Mouse (Mus musculus) gastrocnemius, postnatal 14 days (tissue): Measurements from ENCODE around the gene Pomt1. TPM values are rescaled to one million over a fixed set of nuclear protein-coding genes. Genes with fewer than 3 reads are reported as not detected.
A peak's percentile ranks its signal among the peaks of the same experiment; 100 is the strongest.
"Not testable (repeated sequence)": the region's sequence is repeated elsewhere in the genome, so short reads cannot be mapped to it uniquely, and the experiment has no call there.

Experiments used
- DNase-seq: peaks from one replicate; pipeline ENCODE4 v3.0.0; 2021; ENCODE audit warnings: mixed read lengths
- intact Hi-C: fragments of 180-260 bp; cut with DNase I; formaldehyde crosslinking; loops from one replicate; pipeline ENCODE4 v1.15.1; 2025; ENCODE audit warnings: low total_unique reads
- total RNA-seq, 2 experiments: library from RNA; stranded (reverse); gene quantifications; 2 replicates each; pipeline ENCODE4 v1.2.3; 2021

The Pomt1 gene
- total RNA-seq, 2 experiments from 2014 or later = 14.4 to 17.3 TPM

DNA sequence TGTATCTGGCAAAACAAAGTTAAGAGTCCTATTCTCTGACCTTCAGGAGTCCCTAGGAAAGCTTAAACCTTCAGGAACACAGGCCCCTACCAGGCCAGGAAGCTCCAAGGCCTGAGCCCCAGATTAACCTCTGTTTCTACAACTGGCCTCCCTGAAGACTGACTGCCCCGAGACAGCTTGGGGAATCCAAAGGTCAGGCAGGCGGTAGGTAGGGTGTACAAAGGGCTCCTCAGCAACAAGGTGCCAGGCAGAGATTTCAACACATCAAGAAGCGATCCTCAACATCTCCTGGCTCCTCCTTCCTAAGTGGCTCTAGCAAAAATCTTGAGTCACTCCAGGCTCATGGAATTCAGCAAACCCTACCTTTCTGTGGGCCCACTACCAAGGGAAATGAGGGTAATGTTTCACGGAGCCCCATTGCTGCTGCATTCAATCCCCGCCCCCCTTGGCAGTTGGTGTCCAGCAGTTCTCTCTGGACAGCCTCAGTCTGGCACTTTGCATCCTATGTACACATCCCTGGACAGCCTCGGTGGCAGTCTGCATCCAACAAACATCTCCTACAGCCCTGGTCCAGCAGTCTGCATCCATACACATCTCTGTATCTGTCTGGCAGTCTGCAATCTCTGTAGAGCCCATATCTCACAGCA is 22.6 kb downstream of the Pomt1 start:
- intact Hi-C loops = no loop called here
- no peak for DNase-seq

DNA sequence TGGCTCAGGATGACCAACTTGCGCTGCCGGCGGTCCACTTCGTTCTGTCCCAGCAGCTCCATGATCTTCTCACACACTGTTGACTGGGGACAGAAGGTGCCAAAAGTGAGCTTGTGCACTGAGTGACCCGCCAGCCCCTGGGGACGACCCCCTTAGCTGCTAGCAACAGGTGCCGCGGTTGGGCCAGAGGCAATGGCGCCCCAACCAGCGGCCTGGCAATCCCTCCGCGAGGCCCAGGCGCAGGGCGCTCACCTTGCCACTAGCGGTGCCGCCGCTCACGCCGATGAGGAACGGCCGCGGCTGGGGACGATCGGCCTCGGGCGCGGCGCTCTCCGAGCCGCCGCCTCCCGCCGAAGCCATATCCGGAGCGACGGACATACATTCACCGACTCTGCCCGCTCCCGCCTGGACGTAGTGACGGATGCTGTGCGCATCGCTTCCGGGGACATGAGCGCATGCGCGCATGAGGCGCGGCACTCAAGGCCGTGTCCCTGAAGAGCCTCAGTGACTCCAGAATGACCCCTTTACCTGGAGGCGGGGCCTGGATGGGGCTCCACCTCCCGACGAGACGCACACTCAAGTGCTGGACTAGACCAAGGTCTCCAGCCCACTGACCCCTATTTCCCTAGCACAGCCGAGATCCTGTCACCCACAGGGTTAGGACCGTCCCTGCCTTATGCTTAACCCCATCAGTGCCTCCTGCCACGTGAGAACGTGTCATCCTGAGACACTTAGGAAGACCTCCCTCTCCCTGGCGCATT is 23.4 kb downstream of the Pomt1 start, which contains the start of gene Uck1:
Uck1 (minus strand) TSS at position 503 of the 761 bp plus-strand sequence.
- peak; percentile 86 for DNase-seq
- intact Hi-C loops = no loop called here

DNA sequence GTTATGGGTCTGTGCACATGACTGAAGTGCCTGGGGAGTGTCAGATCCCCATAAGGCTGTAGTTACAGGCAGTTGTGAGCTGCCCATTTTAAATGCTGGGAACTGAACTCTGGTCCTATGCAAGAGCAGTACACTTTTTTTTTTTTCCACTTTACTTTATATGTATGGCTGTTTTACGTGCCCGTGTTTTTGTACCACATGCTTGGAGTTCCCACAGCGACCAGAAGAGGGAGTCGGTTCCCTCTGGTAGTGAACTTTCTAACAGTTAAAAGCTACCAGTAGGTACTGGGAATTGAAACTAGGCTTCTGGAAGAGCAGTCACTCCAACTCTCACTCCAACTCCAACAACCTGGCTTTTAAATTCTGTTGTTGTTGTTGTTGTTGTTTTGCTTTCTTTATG is 24.2 kb downstream of the Pomt1 start:
- no peak for DNase-seq
- intact Hi-C loops = no loop called here

DNA sequence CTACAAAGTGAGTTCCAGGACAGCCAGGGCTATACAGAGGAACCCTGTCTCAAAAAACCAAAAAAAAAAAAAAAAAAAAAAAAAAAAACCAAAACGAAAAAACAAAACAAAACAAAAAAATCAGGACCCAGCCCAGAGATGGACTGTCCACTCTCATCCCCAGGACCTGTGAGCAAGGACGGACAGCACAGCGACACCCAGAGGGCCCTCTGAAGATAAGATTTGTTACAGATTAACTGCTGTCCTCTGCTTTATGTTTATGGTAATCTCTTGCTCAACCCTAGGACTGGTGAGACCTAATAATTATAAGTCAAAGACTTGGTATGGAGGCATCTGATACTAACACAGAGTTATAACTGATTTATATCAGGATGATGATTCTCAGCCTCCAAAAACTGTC is 39.4 kb downstream of the Pomt1 start:
- no peak for DNase-seq

DNA sequence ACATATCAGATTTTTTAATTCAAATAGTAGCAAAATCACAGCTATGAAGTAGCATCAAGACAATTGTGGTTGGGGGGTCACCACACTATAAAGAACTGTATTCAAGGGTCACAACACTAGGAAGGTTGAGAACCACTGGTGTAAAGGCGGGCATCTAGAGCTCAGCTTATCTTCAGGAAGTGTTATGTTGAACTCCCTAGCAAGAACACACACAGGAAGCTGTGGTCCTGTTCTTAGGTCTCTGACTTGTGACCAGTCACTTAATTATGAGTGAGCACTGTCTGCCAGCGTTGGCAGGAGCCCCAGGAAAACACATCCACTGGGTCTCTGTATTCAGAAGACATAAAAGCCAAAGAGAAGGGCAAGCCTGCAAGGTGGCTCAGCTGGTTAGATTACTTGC is 45.9 kb downstream of the Pomt1 start:
- intact Hi-C loops = no loop called here
- DNase-seq = no peak

More for the DNA sequence above, 39.4 kb downstream of the Pomt1 start:
- intact Hi-C loops = no loop called here

DNA sequence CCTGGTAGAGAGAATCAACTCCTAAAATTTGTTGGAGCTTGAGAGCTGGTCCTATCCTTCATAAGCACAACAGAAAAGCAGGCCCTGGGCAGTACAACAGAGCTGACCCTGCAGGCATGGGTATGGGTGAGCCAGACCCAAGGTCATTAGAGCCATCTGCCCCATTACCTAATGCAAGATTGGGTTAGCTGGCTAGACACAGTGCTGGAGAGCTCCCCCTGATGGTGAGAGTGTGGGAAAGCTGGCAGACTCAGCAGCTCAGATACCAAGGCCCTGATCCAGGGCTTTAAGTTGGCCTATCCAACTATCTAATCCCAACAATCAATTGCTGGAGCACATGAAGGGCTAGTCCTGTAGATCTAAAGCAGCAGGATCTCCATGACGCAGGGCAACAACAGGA is 46.3 kb downstream of the Pomt1 start:
- intact Hi-C loops = no loop called here
- peak; percentile 61 for DNase-seq

DNA sequence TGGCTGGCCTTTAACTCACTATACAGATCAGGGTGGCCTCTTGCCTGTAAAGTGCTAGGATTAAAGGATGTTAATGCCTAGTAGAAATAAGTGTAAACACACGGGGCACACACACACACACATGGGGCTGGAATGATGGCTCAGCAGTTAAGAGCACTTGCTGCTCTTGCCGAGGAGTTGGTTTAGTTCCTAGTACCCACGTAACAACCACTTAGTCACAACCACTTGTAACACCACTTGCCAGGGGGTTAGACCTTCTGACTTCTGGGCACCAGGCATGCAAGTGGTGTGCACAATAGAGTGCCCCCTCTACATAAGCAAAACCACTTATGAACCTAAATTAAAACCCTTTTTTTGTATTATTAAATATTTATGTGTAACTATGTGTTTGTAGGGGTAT is 47.6 kb downstream of the Pomt1 start:
- intact Hi-C loops = no loop called here
- DNase-seq = no peak

DNA sequence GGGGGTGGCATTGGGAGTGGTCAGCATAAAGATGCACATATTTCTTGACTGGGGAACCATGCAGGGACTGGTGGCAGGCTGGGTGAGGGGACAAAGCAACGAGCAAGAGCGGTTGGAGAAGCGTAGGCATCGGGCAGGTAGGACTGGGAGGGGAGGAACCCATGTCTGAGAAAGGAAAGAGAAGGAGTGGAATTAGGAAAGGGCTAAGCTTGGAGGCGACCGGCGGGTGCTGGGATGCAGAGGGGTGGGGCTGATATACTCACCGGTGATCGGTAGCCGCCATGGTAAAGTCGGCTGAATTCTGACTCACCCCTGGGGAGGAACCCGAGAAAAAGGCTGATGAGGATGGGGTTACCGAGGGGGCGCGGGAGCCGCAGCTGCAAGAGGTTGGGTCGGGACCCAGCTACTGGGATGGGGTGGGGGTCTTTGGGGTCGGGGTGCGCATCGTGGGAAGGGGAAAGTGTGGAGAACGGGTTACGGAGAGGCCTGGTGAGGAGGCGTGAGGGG is 51.0 kb downstream of the Pomt1 start, which contains the start of gene Golga2:
Golga2 (plus strand) TSS at position 51 of the 507 bp plus-strand sequence.
- intact Hi-C loops = no loop called here
- DNase-seq = no peak

DNA sequence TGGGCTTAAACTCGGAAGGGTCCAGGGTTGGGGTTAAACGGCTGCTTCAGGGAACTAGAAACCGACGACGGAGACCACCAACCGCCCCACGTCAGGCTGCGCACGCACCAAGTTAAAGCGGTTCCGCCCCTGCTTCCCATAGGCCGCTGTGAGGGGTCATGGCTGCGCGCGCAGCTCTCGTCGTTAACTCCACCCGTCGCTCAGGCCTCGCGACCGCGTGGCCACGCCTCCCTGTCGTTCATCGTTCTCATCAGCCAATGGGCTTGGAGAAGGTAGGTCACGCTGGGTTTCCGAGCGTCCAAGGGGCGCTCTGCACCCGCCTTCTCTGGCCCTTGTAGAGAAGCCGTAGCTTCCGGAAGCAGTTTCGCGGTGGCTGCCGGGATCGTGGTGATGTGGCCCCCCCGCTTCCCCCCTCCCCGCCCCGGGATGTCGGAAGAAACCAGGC is 51.6 kb downstream of the Pomt1 start, which contains the start of gene Swi5:
Swi5 (minus strand) TSS at position 153 of the 445 bp plus-strand sequence.
- intact Hi-C loops = no loop called here
- peak; percentile 99 for DNase-seq

DNA sequence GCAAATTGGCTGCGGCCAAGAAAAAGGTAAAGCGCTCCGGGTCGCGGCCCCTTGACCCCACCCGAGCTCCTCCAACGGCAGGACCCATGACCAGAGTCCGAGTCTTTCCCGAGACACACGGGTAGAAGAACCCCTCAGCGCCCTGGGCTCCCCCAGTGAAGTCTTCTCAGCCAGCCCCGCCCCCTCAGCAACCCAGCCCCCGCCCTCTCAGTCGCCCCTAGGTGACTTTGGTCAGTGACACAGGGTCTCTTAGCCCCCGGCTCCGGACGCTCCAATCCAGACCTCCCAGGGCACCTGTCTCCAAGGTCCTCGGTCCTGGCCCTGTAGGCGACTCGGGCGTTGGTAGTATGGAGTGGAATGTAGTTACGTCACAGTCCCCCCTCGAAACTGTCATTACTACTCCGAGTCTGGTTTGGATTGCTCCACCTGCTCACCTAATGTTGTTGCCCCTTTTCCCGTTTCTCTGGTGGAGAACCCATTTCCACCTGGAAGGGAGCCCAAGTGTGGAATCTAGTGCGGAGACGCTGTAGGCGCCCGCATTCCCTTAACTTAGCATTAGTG is 52.1 kb downstream of the Pomt1 start:
- intact Hi-C loops = no loop called here
- DNase-seq = no peak

DNA sequence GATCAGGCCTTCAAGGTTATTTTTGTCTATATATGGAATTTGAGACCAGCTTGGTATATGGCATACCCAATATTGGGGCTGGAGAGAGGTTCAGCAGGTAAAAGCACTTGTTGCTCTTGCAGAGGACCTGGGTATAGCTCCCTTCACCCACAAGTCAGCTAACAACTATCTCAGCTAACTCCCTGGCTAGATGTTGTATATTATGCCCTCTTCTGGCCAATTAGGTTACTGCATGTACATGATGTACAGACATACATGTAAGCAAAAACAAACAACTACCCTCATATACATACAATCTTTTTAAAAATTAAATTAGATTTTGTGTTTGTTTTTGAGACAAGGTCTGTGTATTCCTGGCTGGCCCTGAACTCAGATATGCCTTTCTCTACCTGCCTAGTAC is 53.2 kb downstream of the Pomt1 start:
- intact Hi-C loops = no loop called here
- no peak for DNase-seq

DNA sequence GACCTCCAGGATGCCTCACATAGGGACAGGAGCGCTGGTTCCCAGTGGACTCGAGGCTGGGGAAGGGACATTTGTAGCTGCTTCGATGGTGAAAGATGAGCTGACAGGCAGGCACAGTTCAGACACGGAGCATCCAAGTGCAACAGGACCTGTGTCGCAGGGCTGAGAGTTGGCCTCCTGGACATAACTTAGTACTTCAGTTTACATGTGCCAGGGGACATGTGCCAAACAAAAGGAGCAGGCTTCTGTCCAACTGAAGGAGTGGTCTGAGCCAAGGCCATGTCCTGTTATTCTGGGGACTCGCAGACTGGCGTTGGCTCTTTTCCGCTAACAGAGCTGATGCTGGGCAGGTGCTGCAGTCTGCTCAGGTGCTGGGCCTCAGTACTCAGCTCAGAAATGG is 58.0 kb downstream of the Pomt1 start:
- DNase-seq = peak; percentile 64
- intact Hi-C loops = no loop called here

DNA sequence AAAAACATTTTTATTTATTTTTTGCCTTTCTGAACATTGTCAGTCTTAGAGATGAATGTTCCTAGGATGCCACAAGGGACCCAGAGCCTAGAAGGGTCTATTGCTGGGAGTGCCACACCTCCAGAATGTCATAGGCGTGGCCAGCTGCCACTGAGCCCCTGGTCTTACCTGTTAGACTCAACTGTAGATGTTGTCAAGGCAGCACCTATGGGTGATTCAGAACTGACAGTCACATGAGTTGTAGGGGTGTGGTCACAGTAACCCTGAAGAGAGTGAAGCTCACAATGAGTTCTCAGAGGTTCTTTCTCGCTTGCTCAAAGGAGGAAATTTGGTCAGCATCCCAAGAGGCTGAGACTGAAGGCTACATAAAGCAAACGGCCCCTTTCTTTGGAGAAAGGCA is 58.9 kb downstream of the Pomt1 start:
- DNase-seq = no peak
- intact Hi-C loops = no loop called here

DNA sequence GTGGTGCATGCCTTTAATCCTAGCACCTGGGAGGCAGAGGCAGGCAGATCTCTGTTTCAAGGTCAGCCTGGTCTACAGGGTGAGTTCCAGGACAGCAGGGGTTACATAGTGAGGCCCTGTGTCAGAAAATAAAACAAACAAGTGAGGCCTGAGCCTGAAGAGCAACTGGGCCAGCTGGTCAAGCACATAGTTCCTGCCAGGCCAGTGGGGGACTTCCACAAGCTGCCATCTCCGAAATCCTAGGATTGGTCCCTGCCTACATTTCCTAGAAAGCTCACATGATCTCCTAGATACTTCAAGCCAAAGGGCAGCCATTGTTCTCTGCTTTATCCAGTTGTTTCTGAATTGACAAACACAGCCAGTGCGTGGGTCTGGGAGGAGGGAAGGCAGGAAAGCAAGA is 59.5 kb downstream of the Pomt1 start:
- intact Hi-C loops = not testable (repeated sequence)

DNA sequence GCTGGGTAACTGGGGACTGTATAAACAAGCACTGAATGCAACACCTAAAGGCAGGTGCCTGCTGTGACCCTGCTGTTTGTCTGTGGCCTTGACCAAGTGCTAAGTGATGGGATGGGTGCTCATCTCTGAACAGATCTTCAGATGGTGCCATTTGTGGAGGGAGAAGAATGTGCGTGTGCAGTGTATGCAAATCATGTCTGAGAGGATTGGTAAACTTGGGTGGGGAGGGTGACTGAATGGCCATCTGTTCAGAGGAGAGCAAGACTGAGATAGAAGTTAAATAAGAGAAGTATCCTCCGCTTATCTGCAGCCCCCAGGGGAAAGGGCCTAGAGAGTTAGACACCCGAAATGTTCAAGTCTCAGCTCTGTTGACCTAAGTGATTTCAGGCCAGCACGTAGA is 63.1 kb downstream of the Pomt1 start:
- intact Hi-C loops = no loop called here
- DNase-seq = no peak

More for the DNA sequence above, 59.5 kb downstream of the Pomt1 start:
- not testable (repeated sequence) for DNase-seq

DNA sequence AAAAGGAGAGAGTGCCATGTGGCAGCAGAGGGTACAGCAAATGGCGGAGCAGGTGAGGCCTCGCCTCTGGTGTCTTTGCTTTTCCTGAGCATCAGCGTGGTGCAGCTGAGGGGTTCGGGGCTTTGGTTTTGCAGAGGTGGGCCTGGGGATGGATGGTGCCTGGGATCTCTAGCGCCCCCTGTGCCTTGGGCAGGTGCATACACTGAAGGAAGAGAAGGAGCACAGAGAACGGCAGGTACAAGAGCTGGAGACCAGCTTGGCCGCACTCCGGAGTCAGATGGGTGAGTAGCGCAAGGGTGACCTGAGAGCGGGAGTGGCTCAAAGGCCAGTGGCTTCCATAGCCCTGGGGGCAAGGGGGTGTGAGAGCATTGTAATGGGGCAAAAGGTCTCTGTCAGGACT is 66.6 kb downstream of the Pomt1 start:
- DNase-seq = no peak
- intact Hi-C loops = no loop called here

DNA sequence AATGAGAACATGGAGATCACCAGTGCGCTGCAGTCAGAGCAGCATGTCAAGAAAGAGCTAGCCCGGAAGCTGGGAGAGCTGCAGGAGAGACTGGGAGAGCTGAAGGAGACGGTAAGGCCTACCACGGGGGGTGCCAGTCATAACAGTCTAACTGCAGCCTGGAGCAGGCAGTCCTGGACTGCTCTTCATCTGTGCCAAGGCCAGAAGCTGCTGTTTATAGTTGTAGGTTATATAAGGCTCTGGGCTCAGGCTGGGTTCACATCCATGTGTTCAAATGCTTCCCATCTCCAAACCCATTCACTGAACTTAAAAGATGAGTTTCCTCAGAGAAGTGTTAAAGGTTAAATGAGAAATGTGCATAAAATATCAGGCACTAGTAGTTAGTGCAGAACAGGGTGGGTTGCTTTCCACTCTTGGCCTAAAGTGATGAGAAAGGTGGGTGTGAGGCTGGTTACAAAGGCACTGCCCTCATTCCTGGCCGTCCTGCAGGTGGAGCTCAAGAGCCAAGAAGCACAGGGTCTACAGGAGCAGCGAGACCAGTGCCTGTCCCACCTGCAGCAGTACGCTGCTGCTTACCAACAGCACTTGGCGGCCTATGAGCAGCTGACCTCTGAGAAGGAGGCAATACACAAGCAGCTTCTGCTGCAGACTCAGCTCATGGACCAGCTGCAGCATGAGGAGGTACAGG is 67.9 kb downstream of the Pomt1 start:
- peak; percentile 56 for DNase-seq
- intact Hi-C loops = no loop called here
